Mouse (Mus musculus) monocyte, adult 59 days (primary cell): Measurements from ENCODE around the gene AW209491. TPM values are rescaled to one million over a fixed set of nuclear protein-coding genes. Genes with fewer than 3 reads are reported as not detected.

ENCODE experiments used
- total RNA-seq, 2 experiments: library from RNA; stranded (reverse); gene quantifications; one replicate each; pipeline ENCODE4 v1.2.4; 2023

The AW209491 gene
- total RNA-seq, result 1 to 10 TPM; 4.5 to 4.9 TPM

DNA sequence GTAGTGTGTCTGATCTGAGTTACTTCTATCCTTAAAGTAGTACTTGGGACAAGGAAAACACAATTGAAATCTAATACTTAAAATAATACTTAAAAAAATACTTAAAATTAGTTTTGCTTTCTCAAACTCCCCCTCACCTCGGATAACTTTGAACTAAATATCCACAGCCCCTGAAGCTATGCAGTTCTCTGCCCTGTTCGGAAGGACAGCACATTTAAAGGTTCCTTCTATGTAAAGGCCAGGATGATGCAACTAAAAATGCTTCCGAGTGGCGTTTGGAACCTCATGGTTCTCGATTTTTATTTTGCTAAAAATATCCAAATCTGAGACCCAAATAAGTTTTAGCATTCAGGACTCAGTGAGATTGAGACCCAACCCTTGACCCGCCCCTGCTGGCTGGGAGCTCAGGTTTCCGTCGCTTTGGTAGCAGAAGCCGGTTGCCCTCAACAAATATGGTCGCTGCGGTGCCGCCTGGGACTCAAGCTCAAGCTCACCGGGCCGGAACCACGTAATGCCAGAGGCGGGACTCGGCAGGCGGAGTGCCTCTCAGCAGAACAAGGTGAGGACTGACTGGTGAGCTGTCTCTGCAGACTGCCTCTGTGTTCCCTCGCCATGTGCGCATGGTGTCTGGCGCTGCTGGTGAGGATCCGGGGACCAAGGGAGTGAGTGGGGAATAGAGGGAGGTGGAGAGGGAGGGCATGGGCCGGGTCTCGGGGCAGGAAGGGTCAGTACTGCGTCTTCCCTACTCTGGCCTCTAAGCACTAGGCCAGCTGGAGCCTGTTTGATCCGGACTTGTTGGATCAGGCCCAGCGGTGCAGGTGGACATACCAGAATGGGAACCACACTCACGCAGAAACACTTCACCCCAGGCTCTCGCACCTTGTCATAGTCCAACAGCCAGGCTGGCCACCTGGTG is at the start of gene AW209491:
Gene AW209491, plus strand, starts transcription at position 429 of the 916 bp plus-strand sequence.

DNA sequence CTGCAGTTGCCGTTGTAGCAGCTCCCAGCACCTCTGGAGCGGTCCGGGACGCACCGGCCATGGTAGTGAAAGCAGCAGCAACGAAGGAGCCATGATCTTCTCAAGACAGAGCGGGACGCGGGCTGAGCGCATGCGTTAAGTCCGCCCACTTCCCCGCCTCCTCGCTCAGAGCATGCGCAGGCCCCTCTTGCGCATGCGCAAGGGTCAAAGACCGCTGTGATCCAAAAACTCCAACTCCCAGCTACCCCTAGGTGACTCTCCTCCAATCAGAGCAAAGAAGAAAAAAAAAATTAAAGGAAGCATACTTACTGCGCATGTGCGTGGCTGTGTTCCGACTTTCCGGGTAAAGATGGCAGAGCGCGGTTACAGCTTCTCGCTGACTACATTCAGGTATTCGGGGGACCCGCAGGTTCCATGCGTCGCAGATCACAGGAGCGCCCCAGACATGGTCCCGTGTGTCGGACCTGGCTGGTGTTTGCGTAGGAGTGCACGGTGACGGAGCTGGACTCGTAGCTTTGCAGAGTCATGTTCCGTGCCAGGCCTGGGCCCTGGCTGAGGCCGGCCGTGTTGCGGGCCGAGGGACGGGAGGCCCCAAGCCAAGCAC is 16.9 kb upstream of the AW209491 start, which contains the start of the genes Mrpl32 and Psma2:
Gene Mrpl32, minus strand, starts transcription at position 240 of the 604 bp plus-strand sequence.
Gene Psma2, plus strand, starts transcription at position 315 of the 604 bp plus-strand sequence.

Other genes starting within 250 kb of the AW209491 start
- not detected for gene Hecw1, start 106.9 kb upstream of the AW209491 start, total RNA-seq
- gene Mrpl32, start 17.0 kb upstream of the AW209491 start, total RNA-seq, result 10 to 100 TPM; 25.1 to 31.2 TPM
- 10 to 100 TPM; 53.4 to 59.9 TPM for gene Psma2, start 16.9 kb upstream of the AW209491 start, total RNA-seq